Mouse (Mus musculus) bone marrow macrophage, adult 2 months (primary cell): Measurements from ENCODE around the gene Poldip2.

Experiments
- CTCF ChIP-seq: IDR thresholded peaks from 2 replicates; pipeline ENCODE4 v1.5.1; 2012; ENCODE audit warnings: low read depth, mild to moderate bottlenecking, low read length, moderate library complexity
- POLR2A ChIP-seq: IDR thresholded peaks from 2 replicates; pipeline ENCODE4 v1.6.1; 2012; ENCODE audit warnings: mild to moderate bottlenecking, low read depth, low read length, borderline replicate concordance

DNA sequence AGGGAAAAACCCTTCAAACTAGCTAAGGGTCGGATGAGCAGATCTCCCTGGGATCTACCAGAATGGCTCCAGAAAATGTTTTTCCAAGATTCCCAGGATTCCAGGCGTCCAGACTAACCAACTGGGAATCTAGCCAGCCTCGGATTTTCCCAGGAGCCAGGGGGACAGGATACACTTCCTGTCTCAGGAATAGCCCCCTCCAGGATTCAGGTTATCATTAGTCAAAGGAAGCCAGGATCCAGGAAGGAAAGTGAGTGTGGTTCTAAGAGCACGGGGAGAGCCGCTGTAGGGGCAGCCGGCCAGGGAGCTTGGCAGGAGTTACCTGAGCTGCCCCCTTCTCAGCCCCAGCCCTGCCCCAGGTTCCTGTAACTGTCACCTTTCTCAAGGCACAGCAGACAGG, 19.1 kb downstream of the Poldip2 start:
- TF ChIP-seq CTCF (no peak), POLR2A (no peak)
